Mouse (Mus musculus) embryonic facial prominence, embryonic 12.5 days (tissue): ENCODE data around the gene Hhipl2. TPM values are rescaled to one million over a fixed set of nuclear protein-coding genes. Genes with fewer than 3 reads are reported as not detected.

Source experiments
- ATAC-seq: fragments of 200-750 bp; cut with Nextera tagmentation; 2 replicates; pipeline ENCODE4 v1.8.0; 2017; ENCODE audit not compliant: insufficient number of reproducible peaks, insufficient read depth, low FRiP score, low TSS enrichment
- H3K27ac ChIP-seq: fragments of 300-500 bp; sonication (generic); 2 replicates; pipeline ENCODE4 v1.5.1; 2016; ENCODE audit warnings: mild to moderate bottlenecking
- H3K27me3 ChIP-seq: fragments of 300-500 bp; sonication (generic); 2 replicates; pipeline ENCODE4 v1.6.1; 2016; ENCODE audit warnings: mild to moderate bottlenecking, moderate library complexity
- H3K36me3 ChIP-seq: fragments of 300-500 bp; sonication (generic); 2 replicates; pipeline ENCODE4 v1.6.1; 2016; ENCODE audit warnings: mild to moderate bottlenecking
- H3K4me1 ChIP-seq: fragments of 300-500 bp; sonication (generic); 2 replicates; pipeline ENCODE4 v1.6.1; 2016
- H3K4me2 ChIP-seq: fragments of 300-500 bp; sonication (generic); replicated peaks from 2 replicates; pipeline ENCODE4 v1.6.1; 2016; ENCODE audit warnings: mild to moderate bottlenecking, moderate library complexity
- H3K4me3 ChIP-seq: fragments of 300-500 bp; sonication (generic); 2 replicates; pipeline ENCODE4 v1.5.1; 2016; ENCODE audit warnings: mild to moderate bottlenecking
- H3K9ac ChIP-seq: fragments of 300-500 bp; sonication (generic); 2 replicates; pipeline ENCODE4 v1.6.1; 2016; ENCODE audit warnings: mild to moderate bottlenecking, moderate library complexity
- H3K9me3 ChIP-seq: fragments of 300-500 bp; sonication (generic); 2 replicates; pipeline ENCODE4 v1.6.1; 2016; ENCODE audit warnings: mild to moderate bottlenecking, moderate library complexity
- WGBS: fragments of 180-500 bp; shearing (Covaris S2); methylation state at CpG from one replicate; pipeline ENCODE4 v1.1.7; 2016; 5-methylcytosine and 5-hydroxymethylcytosine counted together
- polyA plus RNA-seq: library from polyadenylated mRNA; unstranded; fragments of >200 nt; fragmentation: Nextera tagmentation; extraction: Ambion mirVana; gene quantifications from 2 replicates; pipeline ENCODE4 v1.2.1, GENCODE M21; 2016

Gene Hhipl2
- polyA plus RNA-seq, 1 experiment from 2014 or later, result 0.18 TPM

DNA sequence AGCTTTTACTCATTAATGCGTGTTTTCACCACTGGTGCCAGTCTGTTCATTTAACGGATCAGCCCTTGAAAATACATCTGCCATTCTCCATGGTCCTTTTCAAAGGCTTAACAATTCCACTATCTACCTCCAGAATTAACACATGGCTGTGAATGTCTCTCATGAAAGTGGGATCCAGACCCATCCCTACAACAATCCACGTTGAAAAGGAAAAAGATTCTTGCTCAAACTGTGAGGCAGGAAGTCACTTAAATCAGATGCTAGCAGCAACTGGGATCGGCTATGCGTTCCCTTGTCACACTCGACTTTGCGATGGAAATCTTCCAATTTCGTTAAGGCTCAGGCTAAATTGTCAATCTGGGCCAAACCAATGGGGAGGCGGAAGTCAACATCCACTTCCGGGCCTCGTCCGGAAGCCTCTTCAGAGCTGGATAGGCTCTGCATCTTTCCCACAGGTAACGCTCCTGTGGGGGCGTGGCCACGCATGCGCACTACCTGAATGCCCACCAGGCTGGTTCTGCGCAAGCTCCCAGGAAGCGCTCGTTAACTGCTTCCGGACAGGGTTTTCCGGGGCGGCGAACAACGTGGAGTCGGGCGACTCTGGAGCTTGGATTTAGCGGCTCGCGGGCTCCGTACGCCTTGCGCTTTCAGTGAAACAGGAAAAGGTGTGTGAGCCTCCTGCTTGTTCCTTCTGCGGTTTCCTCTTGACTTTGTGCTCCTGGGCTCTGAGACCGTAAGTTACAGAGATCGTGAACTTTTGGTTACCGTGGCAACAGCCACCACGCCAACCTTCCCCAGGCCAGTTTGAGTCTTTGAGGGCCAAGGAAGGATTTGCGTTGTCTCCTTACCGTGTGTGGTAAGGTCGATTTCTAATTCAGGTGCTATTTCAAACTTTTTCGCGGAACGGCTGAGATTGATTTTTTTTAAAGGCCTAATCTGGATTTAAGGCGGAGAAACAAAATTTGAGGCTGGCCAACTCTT, 29.3 kb upstream of the Hhipl2 start, which contains the start of gene Taf1a:
Gene Taf1a (plus strand): TSS at position 556 of the 981 bp plus-strand sequence.
- peak within 1 kb of the TSS; percentile 60 for H3K9ac ChIP-seq

GRCm38 (mm10) chr1:183403396-183403795, 14.6 kb upstream of the Hhipl2 start:
- Histone ChIP-seq H3K27ac (no peak overlapping the region), H3K9me3 (no peaks in the 10 kb centered on the region), H3K36me3 (peaks cover 63% of the 10 kb centered on the region), H3K4me3 (no peak overlapping the region), H3K4me1 (no peaks in the 10 kb centered on the region), H3K9ac (no peak overlapping the region), H3K4me2 (no peak overlapping the region), H3K27me3 (no peaks in the 10 kb centered on the region)
- ATAC-seq, result no peak
- WGBS, result 90% methylated on average over 3 of the region's 3 CpGs

More for the DNA sequence above, 29.3 kb upstream of the Hhipl2 start, which contains the start of gene Taf1a:
- WGBS, result 6% methylated on average over 44 of the region's 44 CpGs
- H3K27ac ChIP-seq, result peak within 1 kb of the TSS; percentile 57; the same call in 1 of the 2 replicates
- peaks cover 8% of the 10 kb centered on the region for H3K4me1 ChIP-seq
- ATAC-seq, result peak; percentile 96
- H3K36me3 ChIP-seq, result 0 out of 2 replicates have a peak, but pooled peaks cover 11% of the 10 kb centered on the region
- H3K4me3 ChIP-seq, result peak within 1 kb of the TSS; percentile 73
- H3K27me3 ChIP-seq, result peaks cover 7% of the 10 kb centered on the region; the same call in 1 of the 2 replicates
- peak within 1 kb of the TSS; percentile 83 for H3K4me2 ChIP-seq
- no peaks in the 10 kb centered on the region for H3K9me3 ChIP-seq

GRCm38 (mm10) chr1:183414081-183414727, 3.8 kb upstream of the Hhipl2 start:
- H3K4me2 ChIP-seq, result no peak overlapping the region
- H3K4me3 ChIP-seq, result no peak overlapping the region
- H3K9me3 ChIP-seq, result no peaks in the 10 kb centered on the region
- H3K4me1 ChIP-seq, result no peaks in the 10 kb centered on the region
- 89% methylated on average over 15 of the region's 15 CpGs for WGBS
- ATAC-seq, result no peak
- H3K36me3 ChIP-seq, result peaks cover 31% of the 10 kb centered on the region
- no peak overlapping the region for H3K9ac ChIP-seq
- H3K27ac ChIP-seq, result no peak overlapping the region
- no peaks in the 10 kb centered on the region for H3K27me3 ChIP-seq

GRCm38 (mm10) chr1:183419741-183420140, 1.7 kb downstream of the Hhipl2 start:
- no peaks in the 10 kb centered on the region for H3K27me3 ChIP-seq
- ATAC-seq, result no peak
- H3K9ac ChIP-seq, result no peak overlapping the region
- H3K4me1 ChIP-seq, result no peaks in the 10 kb centered on the region
- WGBS, result 94% methylated on average over 7 of the region's 7 CpGs
- no peaks in the 10 kb centered on the region for H3K9me3 ChIP-seq
- no peak overlapping the region for H3K4me3 ChIP-seq
- no peaks in the 10 kb centered on the region for H3K36me3 ChIP-seq
- no peak overlapping the region for H3K27ac ChIP-seq
- no peak overlapping the region for H3K4me2 ChIP-seq

DNA sequence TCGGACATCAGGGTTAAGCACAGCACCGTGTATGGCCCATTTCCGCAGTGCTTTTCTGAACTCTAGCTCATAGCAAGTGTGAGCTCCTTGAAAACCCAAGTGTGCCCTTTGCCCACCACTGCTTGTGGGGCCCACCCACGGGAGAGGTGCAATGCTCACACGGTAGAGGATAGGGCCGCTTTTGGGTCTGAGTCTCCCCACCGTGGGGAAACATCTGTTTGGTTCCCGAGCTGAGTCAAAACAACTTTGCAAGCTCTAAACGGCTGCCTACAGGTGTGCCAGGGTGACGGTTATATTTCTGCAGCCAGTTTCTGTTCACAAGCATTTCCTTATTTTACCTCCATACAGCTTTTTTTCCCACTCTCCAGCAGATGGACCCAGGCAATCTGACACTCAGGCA, 2.3 kb downstream of the Hhipl2 start:
- no peak overlapping the region for H3K4me3 ChIP-seq
- no peak overlapping the region for H3K4me2 ChIP-seq
- no peaks in the 10 kb centered on the region for H3K27me3 ChIP-seq
- 87% methylated on average over 10 of the region's 10 CpGs for WGBS
- H3K9ac ChIP-seq, result no peak overlapping the region
- no peak for ATAC-seq
- H3K27ac ChIP-seq, result no peak overlapping the region
- no peaks in the 10 kb centered on the region for H3K4me1 ChIP-seq
- no peaks in the 10 kb centered on the region for H3K9me3 ChIP-seq
- H3K36me3 ChIP-seq, result no peaks in the 10 kb centered on the region

GRCm38 (mm10) chr1:183424100-183424499, 6.1 kb downstream of the Hhipl2 start:
- H3K4me2 ChIP-seq, result no peak overlapping the region
- H3K4me1 ChIP-seq, result no peaks in the 10 kb centered on the region
- no peaks in the 10 kb centered on the region for H3K27me3 ChIP-seq
- H3K9me3 ChIP-seq, result no peaks in the 10 kb centered on the region
- no peaks in the 10 kb centered on the region for H3K36me3 ChIP-seq
- H3K4me3 ChIP-seq, result no peak overlapping the region
- no peak for ATAC-seq
- WGBS, result 94% methylated on average over 7 of the region's 7 CpGs
- no peak overlapping the region for H3K27ac ChIP-seq
- no peak overlapping the region for H3K9ac ChIP-seq

- H3K4me2 ChIP-seq, result no peak overlapping the region
- no peaks in the 10 kb centered on the region for H3K9me3 ChIP-seq
- no peaks in the 10 kb centered on the region for H3K4me1 ChIP-seq
- ATAC-seq, result no peak
- no peaks in the 10 kb centered on the region for H3K27me3 ChIP-seq
- 89% methylated on average over 9 of the region's 9 CpGs for WGBS
- H3K27ac ChIP-seq, result no peak overlapping the region
- H3K9ac ChIP-seq, result no peak overlapping the region
- H3K4me3 ChIP-seq, result no peak overlapping the region
- no peaks in the 10 kb centered on the region for H3K36me3 ChIP-seq
Measured at GRCm38 (mm10) chr1:183434918-183435317, 16.9 kb downstream of the Hhipl2 start.

DNA sequence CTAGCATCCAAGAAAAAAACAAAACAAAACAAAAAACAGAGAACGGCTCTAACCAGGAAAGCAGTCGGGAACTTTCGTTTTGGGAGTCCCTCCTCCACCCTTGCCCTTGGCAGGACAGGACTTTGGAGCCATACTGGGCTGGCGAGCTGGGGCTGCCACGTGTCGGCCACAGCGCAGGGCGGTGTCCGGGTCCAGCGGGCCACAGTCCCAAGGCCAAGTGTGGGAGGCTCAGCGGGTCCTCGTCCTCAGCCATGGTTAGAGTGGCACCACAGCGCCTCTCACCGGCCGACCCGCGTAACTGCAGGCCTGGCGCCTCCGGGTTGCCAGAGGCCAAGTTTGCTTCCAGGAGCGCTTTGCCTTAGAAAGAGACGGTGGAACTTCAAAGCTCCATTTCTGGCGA, 21.0 kb downstream of the Hhipl2 start:
- H3K27ac ChIP-seq, result no peak overlapping the region
- H3K36me3 ChIP-seq, result no peaks in the 10 kb centered on the region
- H3K27me3 ChIP-seq, result 0 out of 2 replicates have a peak, but pooled peaks cover 1% of the 10 kb centered on the region
- ATAC-seq, result no peak
- H3K4me3 ChIP-seq, result no peak overlapping the region
- no peak overlapping the region for H3K9ac ChIP-seq
- peaks cover 4% of the 10 kb centered on the region; the same call in 1 of the 2 replicates for H3K4me1 ChIP-seq
- WGBS, result 27% methylated on average over 22 of the region's 22 CpGs
- peak overlapping the region; percentile 27 for H3K4me2 ChIP-seq
- H3K9me3 ChIP-seq, result no peaks in the 10 kb centered on the region

- no peak overlapping the region for H3K4me3 ChIP-seq
- WGBS, result 23% methylated on average over 19 of the region's 19 CpGs
- H3K4me2 ChIP-seq, result no peak overlapping the region
- H3K9me3 ChIP-seq, result no peaks in the 10 kb centered on the region
- H3K4me1 ChIP-seq, result peaks cover 4% of the 10 kb centered on the region; the same call in 1 of the 2 replicates
- H3K36me3 ChIP-seq, result no peaks in the 10 kb centered on the region
- no peak overlapping the region for H3K9ac ChIP-seq
- no peak overlapping the region for H3K27ac ChIP-seq
- no peak for ATAC-seq
- 0 out of 2 replicates have a peak, but pooled peaks cover 3% of the 10 kb centered on the region for H3K27me3 ChIP-seq
Measured at GRCm38 (mm10) chr1:183442015-183442774, 24.2 kb downstream of the Hhipl2 start.

- no peak for ATAC-seq
- H3K9ac ChIP-seq, result no peak overlapping the region
- 22% methylated on average over 3 of the region's 3 CpGs for WGBS
Measured at GRCm38 (mm10) chr1:183453066-183453465, 35.1 kb downstream of the Hhipl2 start.

More at GRCm38 (mm10) chr1:183453066-183453465, 35.1 kb downstream of the Hhipl2 start:
- Histone ChIP-seq H3K36me3 (no peaks in the 10 kb centered on the region), H3K27ac (no peak overlapping the region), H3K27me3 (no peaks in the 10 kb centered on the region), H3K4me3 (no peak overlapping the region), H3K4me1 (no peaks in the 10 kb centered on the region), H3K4me2 (no peak overlapping the region), H3K9me3 (no peaks in the 10 kb centered on the region)
